Mouse (Mus musculus): ENCODE measurements around the gene Kptn.

- TF ChIP-seq CTCF (conservative IDR thresholded peaks at IDR 0.05; ENCODE audit: low read length) (no peak), POU5F1 (IDR thresholded peaks at IDR 0.05; ENCODE audit: borderline replicate concordance, low read length) (no peak)
Measured at GRCm38 (mm10) chr7:16070846-16071245, 48.8 kb upstream of the Kptn start.

Measured in E14TG2a.4 (cell line).